Mouse (Mus musculus): ENCODE measurements around the gene D1Ertd622e. TPM values are rescaled to one million over a fixed set of nuclear protein-coding genes. Genes with fewer than 3 reads are reported as not detected.

Gene D1Ertd622e
- polyA plus RNA-seq, 1 experiment from 2014 or later: 64.9 TPM

DNA sequence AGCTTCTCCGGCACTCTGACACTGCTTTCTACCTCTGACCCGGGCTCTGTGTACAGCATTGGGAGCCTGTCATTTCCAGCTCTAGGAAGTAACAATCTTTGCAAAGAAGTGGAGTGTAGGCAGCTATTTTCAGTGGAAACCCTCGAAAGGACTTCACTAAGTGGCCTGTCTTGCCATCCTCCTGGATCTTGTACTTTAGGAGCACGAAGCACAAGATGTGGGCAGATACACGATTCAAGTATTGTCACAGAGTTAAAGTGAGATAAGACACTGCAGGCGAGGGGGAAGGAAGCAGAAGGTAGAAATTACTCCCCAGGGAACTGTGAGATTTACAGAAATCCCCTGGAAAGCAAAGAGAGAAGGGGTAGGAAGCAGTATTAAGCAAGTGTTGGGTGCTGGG, 36.4 kb downstream of the D1Ertd622e start:
- H3K4me1 ChIP-seq (replicated peaks; ENCODE audit: control insufficient read depth, insufficient read depth, low read length): peaks cover 23% of the 10 kb centered on the region
- no peak overlapping the region for H3K4me2 ChIP-seq (ENCODE audit: low read length)
- no peaks in the 10 kb centered on the region for H3K36me3 ChIP-seq (ENCODE audit: control insufficient read depth, insufficient read depth)
- WGBS: 73% methylated on average over 6 of the region's 6 CpGs
- ATAC-seq: no peak
- no peaks in the 10 kb centered on the region for H3K9me3 ChIP-seq (ENCODE audit: control insufficient read depth, low read length)
- H3K4me3 ChIP-seq (replicated peaks; ENCODE audit: low read length): no peak overlapping the region
- no peak overlapping the region for H3K9ac ChIP-seq (replicated peaks; ENCODE audit: low read depth, low read length)
- H3K27me3 ChIP-seq (replicated peaks; ENCODE audit: control insufficient read depth, insufficient read depth, low read length): no peaks in the 10 kb centered on the region
- no peak overlapping the region for H3K27ac ChIP-seq (ENCODE audit: low read length)

DNA sequence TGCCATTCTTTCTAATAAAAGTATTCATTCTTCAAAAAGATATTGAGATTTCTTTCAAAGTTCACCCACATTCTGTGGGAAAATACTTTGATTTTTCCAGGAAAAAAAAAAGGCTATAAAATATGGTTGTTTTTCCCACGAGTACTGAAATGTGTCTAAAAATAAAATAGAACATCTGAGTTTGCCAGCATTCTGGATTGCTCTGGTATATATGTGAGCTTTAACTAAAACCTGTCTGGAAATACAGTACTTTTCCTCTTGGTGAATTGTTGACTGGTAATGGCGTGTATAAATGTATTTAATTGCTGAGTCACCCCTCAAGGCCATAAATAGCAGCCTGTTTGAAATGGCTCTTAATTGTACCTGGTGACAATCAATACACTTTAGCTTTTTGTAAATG, 37.5 kb downstream of the D1Ertd622e start:
- Histone ChIP-seq H3K36me3 (ENCODE audit: control insufficient read depth, insufficient read depth) (no peaks in the 10 kb centered on the region), H3K4me2 (ENCODE audit: low read length) (no peak overlapping the region), H3K27ac (ENCODE audit: low read length) (no peak overlapping the region), H3K4me1 (replicated peaks; ENCODE audit: control insufficient read depth, insufficient read depth, low read length) (peaks cover 17% of the 10 kb centered on the region), H3K9ac (replicated peaks; ENCODE audit: low read depth, low read length) (no peak overlapping the region), H3K4me3 (replicated peaks; ENCODE audit: low read length) (no peak overlapping the region), H3K27me3 (replicated peaks; ENCODE audit: control insufficient read depth, insufficient read depth, low read length) (no peaks in the 10 kb centered on the region), H3K9me3 (ENCODE audit: control insufficient read depth, low read length) (no peaks in the 10 kb centered on the region)
- ATAC-seq: no peak
- 32% methylated on average over 2 of the region's 2 CpGs for WGBS

DNA sequence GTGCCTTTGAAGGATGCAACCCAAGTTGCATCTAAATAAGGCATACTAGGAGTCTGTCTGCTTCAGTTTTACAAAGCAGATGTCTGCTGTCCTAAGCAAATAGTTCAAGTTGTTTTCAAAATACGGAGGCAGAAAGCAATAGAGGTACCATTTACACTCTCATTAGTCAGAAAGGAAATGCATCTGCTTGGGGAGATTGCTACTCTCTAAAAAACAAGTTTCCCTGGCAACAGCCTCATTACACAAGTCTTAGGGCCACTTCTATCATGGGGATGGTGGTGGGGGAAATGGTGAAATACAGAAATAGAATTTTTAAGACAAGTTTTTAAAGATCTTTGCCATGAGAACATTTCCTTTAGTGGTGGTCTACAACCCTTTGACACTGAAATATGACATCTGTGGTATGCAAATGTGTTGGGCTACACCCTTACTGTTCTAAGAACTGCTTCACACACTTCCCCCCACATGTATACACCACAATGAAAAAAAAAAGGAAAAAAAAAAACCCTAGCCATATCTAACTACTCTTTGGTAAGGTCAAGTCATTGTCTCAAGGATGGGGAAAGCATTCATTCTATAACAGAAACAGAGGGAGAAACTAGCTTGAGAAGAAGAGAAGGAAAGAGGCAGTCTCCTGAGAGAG, 38.5 kb downstream of the D1Ertd622e start:
- H3K9me3 ChIP-seq (ENCODE audit: control insufficient read depth, low read length): no peaks in the 10 kb centered on the region
- no peak overlapping the region for H3K9ac ChIP-seq (replicated peaks; ENCODE audit: low read depth, low read length)
- 3% methylated on average over 1 of the region's 1 CpGs for WGBS
- H3K36me3 ChIP-seq (ENCODE audit: control insufficient read depth, insufficient read depth): no peaks in the 10 kb centered on the region
- H3K27me3 ChIP-seq (replicated peaks; ENCODE audit: control insufficient read depth, insufficient read depth, low read length): no peaks in the 10 kb centered on the region
- H3K4me3 ChIP-seq (replicated peaks; ENCODE audit: low read length): no peak overlapping the region
- peaks cover 15% of the 10 kb centered on the region for H3K4me1 ChIP-seq (replicated peaks; ENCODE audit: control insufficient read depth, insufficient read depth, low read length)
- ATAC-seq: peak; percentile 61
- no peak overlapping the region for H3K4me2 ChIP-seq (ENCODE audit: low read length)
- 0 out of 2 replicates have a peak overlapping the region, but pooled peaks have one; percentile 39 for H3K27ac ChIP-seq (ENCODE audit: low read length)

- peak; percentile 90 for ATAC-seq
- peak overlapping the region; percentile 39; the same call in 1 of the 2 replicates for H3K27ac ChIP-seq (ENCODE audit: low read length)
- H3K4me1 ChIP-seq (replicated peaks; ENCODE audit: control insufficient read depth, insufficient read depth, low read length): peaks cover 15% of the 10 kb centered on the region
Observed at GRCm38 (mm10) chr1:97622574-97623208, 39.2 kb downstream of the D1Ertd622e start.

GRCm38 (mm10) chr1:97619621-97620320, 42.1 kb downstream of the D1Ertd622e start:
- no peaks in the 10 kb centered on the region for H3K36me3 ChIP-seq (ENCODE audit: control insufficient read depth, insufficient read depth)
- no peak overlapping the region for H3K4me2 ChIP-seq (ENCODE audit: low read length)
- ATAC-seq: no peak
- peaks cover 19% of the 10 kb centered on the region for H3K4me1 ChIP-seq (replicated peaks; ENCODE audit: control insufficient read depth, insufficient read depth, low read length)
- no peak overlapping the region for H3K4me3 ChIP-seq (replicated peaks; ENCODE audit: low read length)
- no peaks in the 10 kb centered on the region for H3K9me3 ChIP-seq (ENCODE audit: control insufficient read depth, low read length)
- H3K9ac ChIP-seq (replicated peaks; ENCODE audit: low read depth, low read length): no peak overlapping the region
- WGBS: 76% methylated on average over 8 of the region's 8 CpGs
- no peaks in the 10 kb centered on the region for H3K27me3 ChIP-seq (replicated peaks; ENCODE audit: control insufficient read depth, insufficient read depth, low read length)
- no peak overlapping the region for H3K27ac ChIP-seq (ENCODE audit: low read length)

More at GRCm38 (mm10) chr1:97622574-97623208, 39.2 kb downstream of the D1Ertd622e start:
- no peak overlapping the region for H3K9ac ChIP-seq (replicated peaks; ENCODE audit: low read depth, low read length)
- H3K36me3 ChIP-seq (ENCODE audit: control insufficient read depth, insufficient read depth): no peaks in the 10 kb centered on the region
- H3K27me3 ChIP-seq (replicated peaks; ENCODE audit: control insufficient read depth, insufficient read depth, low read length): no peaks in the 10 kb centered on the region
- H3K9me3 ChIP-seq (ENCODE audit: control insufficient read depth, low read length): no peaks in the 10 kb centered on the region
- peak overlapping the region; percentile 26; the same call in 1 of the 2 replicates for H3K4me2 ChIP-seq (ENCODE audit: low read length)
- H3K4me3 ChIP-seq (replicated peaks; ENCODE audit: low read length): no peak overlapping the region
- 4% methylated on average over 5 of the region's 5 CpGs for WGBS

DNA sequence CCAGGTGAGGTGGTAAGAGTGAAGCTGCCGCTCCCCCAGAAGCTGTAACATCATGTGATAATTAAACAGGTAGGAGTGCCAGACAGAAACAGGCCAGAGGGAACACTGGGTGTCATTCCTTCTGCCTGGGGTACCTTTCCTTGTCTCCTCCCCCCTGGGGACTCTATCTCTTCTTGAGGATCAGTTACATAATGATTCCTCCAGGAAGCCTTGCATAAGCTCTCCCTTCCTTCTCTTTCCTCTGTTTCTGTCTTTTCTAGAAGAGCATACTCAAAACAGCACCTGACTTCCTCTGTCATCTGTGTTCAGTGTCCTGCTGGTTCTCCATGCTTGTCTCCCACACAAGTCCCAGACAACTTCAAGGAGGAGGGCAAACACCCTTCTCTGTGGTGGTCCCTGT, 46.3 kb downstream of the D1Ertd622e start:
- Histone ChIP-seq H3K27ac (ENCODE audit: low read length) (no peak overlapping the region), H3K9me3 (ENCODE audit: control insufficient read depth, low read length) (no peaks in the 10 kb centered on the region), H3K9ac (replicated peaks; ENCODE audit: low read depth, low read length) (no peak overlapping the region), H3K36me3 (ENCODE audit: control insufficient read depth, insufficient read depth) (no peaks in the 10 kb centered on the region), H3K4me2 (ENCODE audit: low read length) (no peak overlapping the region), H3K4me3 (replicated peaks; ENCODE audit: low read length) (no peak overlapping the region), H3K27me3 (replicated peaks; ENCODE audit: control insufficient read depth, insufficient read depth, low read length) (no peaks in the 10 kb centered on the region), H3K4me1 (replicated peaks; ENCODE audit: control insufficient read depth, insufficient read depth, low read length) (peaks cover 5% of the 10 kb centered on the region)
- ATAC-seq: no peak
- 92% methylated on average over 1 of the region's 1 CpGs for WGBS

GRCm38 (mm10) chr1:97614531-97615462, 47.1 kb downstream of the D1Ertd622e start:
- WGBS: 86% methylated on average over 11 of the region's 11 CpGs
- no peak overlapping the region for H3K4me3 ChIP-seq (replicated peaks; ENCODE audit: low read length)
- H3K27me3 ChIP-seq (replicated peaks; ENCODE audit: control insufficient read depth, insufficient read depth, low read length): no peaks in the 10 kb centered on the region
- ATAC-seq: no peak
- peaks cover 5% of the 10 kb centered on the region for H3K4me1 ChIP-seq (replicated peaks; ENCODE audit: control insufficient read depth, insufficient read depth, low read length)
- no peaks in the 10 kb centered on the region for H3K9me3 ChIP-seq (ENCODE audit: control insufficient read depth, low read length)
- no peaks in the 10 kb centered on the region for H3K36me3 ChIP-seq (ENCODE audit: control insufficient read depth, insufficient read depth)
- H3K4me2 ChIP-seq (ENCODE audit: low read length): no peak overlapping the region
- H3K27ac ChIP-seq (ENCODE audit: low read length): no peak overlapping the region
- no peak overlapping the region for H3K9ac ChIP-seq (replicated peaks; ENCODE audit: low read depth, low read length)

GRCm38 (mm10) chr1:97611747-97612146, 50.1 kb downstream of the D1Ertd622e start:
- H3K4me1 ChIP-seq (replicated peaks; ENCODE audit: control insufficient read depth, insufficient read depth, low read length): peaks cover 4% of the 10 kb centered on the region
- 30% methylated on average over 2 of the region's 2 CpGs for WGBS
- H3K4me2 ChIP-seq (ENCODE audit: low read length): no peak overlapping the region
- H3K4me3 ChIP-seq (replicated peaks; ENCODE audit: low read length): no peak overlapping the region
- no peak overlapping the region for H3K27ac ChIP-seq (ENCODE audit: low read length)
- no peak for ATAC-seq
- no peaks in the 10 kb centered on the region for H3K36me3 ChIP-seq (ENCODE audit: control insufficient read depth, insufficient read depth)
- no peaks in the 10 kb centered on the region for H3K27me3 ChIP-seq (replicated peaks; ENCODE audit: control insufficient read depth, insufficient read depth, low read length)
- no peak overlapping the region for H3K9ac ChIP-seq (replicated peaks; ENCODE audit: low read depth, low read length)
- H3K9me3 ChIP-seq (ENCODE audit: control insufficient read depth, low read length): no peaks in the 10 kb centered on the region
